Mouse (Mus musculus) urinary bladder, adult 2 months (tissue): ENCODE data around the gene Apol8. TPM values are rescaled to one million over a fixed set of nuclear protein-coding genes. Genes with fewer than 3 reads are reported as not detected.

Source experiments
- DNase-seq: peaks from one replicate; pipeline ENCODE4 v3.0.0; 2022; ENCODE audit warnings: low spot score
- polyA plus RNA-seq: library from polyadenylated mRNA; depleted of rRNA; stranded (reverse); fragments of >200 nt; gene quantifications from 2 replicates; pipeline ENCODE4 v1.2.3, GENCODE M21; 2012

The Apol8 gene
- polyA plus RNA-seq, 1 experiment: 0.29 TPM

GRCm38 (mm10) chr15:77785807-77786206 lies 29.0 kb upstream of the Apol8 start:
- DNase-seq: no peak

DNA sequence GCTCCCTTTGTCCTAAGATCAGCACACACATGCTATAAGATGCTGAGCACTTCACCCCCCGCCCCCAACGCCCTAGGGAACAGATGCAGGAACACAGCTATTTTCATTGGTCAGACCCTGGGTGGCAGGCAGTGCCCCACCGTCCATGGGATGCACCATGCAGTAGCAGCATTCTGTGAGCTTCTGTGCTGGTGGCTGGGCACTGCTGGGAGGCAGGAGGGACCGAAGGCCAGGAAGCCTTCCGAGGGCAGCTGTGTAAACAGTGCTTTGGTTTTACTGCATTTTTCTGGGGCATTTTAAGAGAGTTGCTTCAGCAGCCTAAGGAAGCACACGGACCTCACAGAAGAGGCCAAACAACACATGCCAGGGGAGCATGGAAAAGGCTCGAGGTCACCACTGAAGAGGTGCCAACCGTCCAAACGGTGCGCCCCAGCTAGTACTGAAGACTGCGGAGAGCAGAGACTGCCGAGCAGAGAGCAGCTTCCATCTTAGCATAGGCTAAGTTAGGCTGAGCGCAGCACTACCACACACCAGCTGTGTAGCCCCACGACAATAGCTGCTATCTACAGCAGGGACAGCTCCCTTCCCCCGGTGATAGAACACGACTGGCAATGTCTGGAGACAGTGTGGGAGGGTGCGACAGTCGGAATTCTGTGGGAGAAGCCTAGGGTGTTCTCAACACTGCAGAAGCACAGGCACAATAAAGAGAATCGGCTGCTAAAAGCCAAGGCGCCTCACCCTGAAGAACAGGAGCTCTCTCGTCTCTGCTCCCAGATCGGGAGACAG lies 27.4 kb upstream of the Apol8 start:
- DNase-seq: no peak

DNA sequence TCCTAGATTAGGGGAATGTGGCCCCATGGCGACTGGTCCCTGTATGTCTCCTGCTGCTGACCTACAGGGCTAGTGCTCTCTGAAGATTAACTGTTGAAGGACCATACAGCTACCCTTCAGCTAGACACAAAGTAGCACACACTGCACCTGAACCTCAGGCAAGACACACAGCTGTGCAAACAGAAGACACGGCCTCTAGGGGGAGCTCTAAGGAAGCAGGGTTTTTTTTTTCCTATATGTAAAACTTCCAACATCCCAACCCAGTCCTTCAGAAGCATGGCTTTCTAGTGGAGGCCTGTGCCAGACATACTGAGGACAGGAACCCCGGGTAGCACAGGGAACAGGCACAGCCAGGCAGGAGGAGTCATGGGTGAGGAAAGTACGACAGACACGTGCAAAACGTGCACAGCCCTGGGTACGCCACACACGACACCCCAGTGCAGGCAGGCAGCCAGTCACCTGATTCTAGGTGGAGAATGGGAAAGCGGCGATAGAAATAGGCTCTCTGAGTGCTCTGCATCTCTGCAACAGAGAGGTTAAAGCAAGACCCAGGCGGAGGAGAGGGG lies 25.7 kb upstream of the Apol8 start:
- DNase-seq: no peak

- peak; percentile 71 for DNase-seq
These were observed 18.6 kb upstream of the Apol8 start for GRCm38 (mm10) chr15:77775186-77775963.

GRCm38 (mm10) chr15:77774303-77774702 lies 17.5 kb upstream of the Apol8 start:
- no peak for DNase-seq

DNA sequence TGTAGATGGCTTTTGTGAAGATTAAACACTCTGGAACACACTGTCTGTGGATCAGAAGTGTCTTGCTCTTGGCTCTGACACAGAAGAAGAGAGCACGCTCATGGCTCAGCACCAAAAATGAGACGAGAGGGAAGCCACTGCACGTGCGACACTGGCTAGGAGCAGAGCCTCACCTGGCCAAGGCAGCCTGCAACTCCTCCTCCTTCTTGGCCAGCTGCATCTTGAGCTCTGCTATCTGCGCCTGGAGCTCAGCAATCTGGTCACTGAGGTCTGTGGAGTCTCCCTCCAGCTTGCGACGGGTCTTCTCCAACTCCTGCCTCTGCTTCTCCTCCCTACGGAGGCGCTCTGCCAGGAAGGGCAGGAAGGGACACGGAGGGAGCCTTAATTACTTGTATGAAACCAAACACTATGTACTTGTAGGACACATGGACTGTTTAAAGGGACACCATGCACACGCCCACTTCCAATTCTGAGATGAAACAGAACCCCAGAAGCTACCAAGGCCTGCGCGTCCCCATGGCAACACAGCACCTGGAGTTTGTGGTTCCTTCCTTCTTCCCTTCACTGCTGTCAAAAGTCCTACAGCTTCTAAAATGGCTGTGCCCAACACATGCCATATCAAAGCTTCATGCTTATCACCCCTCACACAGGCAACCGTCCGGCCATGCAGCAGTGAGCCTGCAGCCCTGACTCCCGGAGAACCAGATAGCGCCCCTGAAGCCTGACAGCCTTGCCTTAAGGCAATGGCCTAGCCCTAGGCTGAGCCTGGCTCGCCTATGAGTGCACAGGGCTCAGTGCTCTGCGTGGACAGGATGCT lies 16.5 kb upstream of the Apol8 start:
- no peak for DNase-seq

- DNase-seq: no peak
These were observed 14.1 kb upstream of the Apol8 start for GRCm38 (mm10) chr15:77770942-77771341.

GRCm38 (mm10) chr15:77770341-77770740 lies 13.5 kb upstream of the Apol8 start:
- DNase-seq: no peak

DNA sequence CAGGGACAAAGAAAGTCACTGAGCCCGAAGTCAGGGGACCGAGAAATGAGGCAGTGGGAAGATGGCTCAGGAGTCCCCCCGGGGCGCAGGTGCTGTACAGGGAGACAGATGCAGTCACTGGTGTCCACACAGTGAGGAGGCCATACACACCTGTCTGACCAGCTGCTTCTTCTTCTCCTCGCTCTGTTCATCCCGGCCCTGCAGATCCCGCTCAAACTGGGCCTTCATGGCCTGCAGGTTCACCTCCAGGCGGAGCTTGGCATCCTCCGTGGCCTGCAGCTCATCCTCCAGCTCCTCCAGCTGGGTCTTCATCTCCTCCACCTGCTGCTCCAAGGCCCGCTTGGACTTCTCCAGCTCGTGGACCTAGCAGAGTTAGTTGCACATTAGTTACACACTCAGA lies 10.2 kb upstream of the Apol8 start:
- no peak for DNase-seq

GRCm38 (mm10) chr15:77765484-77766093 lies 8.8 kb upstream of the Apol8 start:
- DNase-seq: no peak

GRCm38 (mm10) chr15:77764391-77765006 lies 7.7 kb upstream of the Apol8 start:
- DNase-seq: no peak

GRCm38 (mm10) chr15:77763702-77764101 lies 6.9 kb upstream of the Apol8 start:
- no peak for DNase-seq

GRCm38 (mm10) chr15:77763050-77763449 lies 6.2 kb upstream of the Apol8 start:
- no peak for DNase-seq

GRCm38 (mm10) chr15:77761561-77762380 lies 5.0 kb upstream of the Apol8 start:
- no peak for DNase-seq

- DNase-seq: no peak
These were observed 4.3 kb upstream of the Apol8 start for GRCm38 (mm10) chr15:77761083-77761482.

DNA sequence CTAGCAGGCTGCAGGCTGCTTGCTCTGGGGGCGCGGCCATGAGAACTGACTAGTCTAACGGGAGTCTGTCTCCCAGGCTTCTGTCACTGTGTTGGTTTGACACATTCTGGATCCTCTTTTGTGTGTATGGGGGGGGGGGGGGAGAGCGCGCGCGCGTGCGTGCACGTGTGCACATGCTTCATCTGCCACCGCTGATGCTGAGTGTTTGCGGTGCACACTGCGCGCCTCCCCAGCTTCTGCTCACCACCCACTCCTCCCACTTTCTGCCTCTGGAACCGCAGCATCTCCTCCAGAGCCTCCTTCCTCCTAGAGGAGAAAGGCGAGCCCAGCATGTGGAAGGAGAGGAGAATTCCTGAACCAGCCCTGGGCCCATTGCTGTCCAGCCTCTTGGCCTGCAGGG lies 3.2 kb upstream of the Apol8 start:
- DNase-seq: no peak

DNA sequence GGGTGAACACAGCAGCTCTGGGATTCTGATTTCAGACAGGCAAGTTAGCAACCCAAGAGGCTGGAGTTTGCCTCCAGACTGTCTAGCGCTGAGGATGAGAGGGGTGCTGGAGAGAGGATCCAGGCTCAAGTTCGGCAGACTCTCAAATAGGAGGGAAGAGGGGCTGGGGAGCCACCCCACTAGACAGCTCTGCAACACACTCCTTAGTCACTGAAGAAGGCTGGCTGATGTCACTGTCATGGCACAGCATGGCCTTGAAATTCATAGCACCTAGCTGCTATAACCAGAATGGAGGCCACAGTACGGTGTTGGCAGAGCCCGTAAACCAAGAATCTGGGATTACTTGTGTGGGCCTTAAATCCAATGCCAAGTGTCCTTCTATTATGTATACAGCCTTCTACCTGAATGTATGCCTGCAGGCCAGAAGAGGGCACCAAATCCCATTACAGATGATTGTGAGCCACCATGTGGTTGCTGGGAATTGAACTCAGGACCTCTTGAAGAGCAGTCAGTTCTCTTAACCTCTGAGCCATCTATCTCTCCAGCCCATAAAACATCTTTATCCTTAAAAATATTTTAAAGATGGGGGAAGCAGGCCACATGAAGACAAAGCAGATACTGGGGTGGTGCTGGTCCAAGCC lies 903 bp upstream of the Apol8 start:
- DNase-seq: no peak

DNA sequence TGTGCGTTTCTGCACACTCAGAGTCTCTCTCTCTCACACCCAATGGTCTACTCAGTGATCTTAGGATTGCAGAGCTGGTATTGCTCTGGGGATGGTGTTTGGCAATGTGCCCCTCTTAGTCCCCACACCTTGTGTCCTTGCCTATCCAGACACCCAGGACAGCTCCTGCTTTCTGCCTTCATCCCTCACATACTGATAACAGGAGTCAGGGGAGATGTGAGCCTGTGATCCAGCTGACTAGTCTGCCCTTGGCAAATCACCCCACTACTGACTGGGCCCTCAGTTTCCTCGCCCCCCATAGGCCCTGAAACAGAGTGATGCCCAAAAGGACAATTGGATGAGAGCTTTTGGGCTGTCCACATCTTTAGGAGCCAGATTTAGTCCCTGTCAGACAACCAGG lies 722 bp downstream of the Apol8 start:
- no peak for DNase-seq

DNA sequence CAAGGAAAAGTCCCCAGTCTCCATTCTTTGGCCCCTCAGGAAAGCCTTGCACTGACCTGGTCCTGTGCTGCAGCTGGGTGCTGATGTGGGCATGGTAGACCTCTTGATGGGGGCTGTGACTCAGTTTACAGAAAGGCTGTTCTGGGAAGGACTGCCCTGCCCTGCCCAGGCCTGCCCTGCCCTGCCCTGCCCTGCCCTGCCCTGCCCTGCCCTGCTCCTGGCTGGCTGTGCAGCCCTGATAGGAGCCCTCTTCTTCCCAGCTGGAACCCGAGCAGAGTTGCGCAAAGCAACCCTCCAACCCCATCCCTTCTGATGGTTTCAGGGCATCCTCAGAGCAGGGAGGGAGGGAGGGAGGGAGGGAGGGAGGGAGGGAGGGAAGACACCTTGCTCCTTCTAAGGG lies 1.7 kb downstream of the Apol8 start:
- no peak for DNase-seq

- DNase-seq: no peak
These were observed 4.4 kb downstream of the Apol8 start for GRCm38 (mm10) chr15:77752443-77752842.
